Mouse (Mus musculus) bone marrow macrophage, adult 2 months (primary cell): Measurements from ENCODE around the gene Nek6.

Source experiments
- CTCF ChIP-seq: IDR thresholded peaks from 2 replicates; pipeline ENCODE4 v1.5.1; 2012; ENCODE audit warnings: low read depth, mild to moderate bottlenecking, low read length, moderate library complexity
- POLR2A ChIP-seq: IDR thresholded peaks from 2 replicates; pipeline ENCODE4 v1.6.1; 2012; ENCODE audit warnings: mild to moderate bottlenecking, low read depth, low read length, borderline replicate concordance

- TF ChIP-seq CTCF (no peak), POLR2A (no peak)
Observed at GRCm38 (mm10) chr2:38516471-38516870, 5.0 kb downstream of the Nek6 start.
